Mouse (Mus musculus) heart, postnatal 14 days (tissue): Measurements from ENCODE around the gene Chrnb2. TPM values are rescaled to one million over a fixed set of nuclear protein-coding genes. Genes with fewer than 3 reads are reported as not detected.

Source experiments
- DNase-seq, 2 experiments: peaks; one replicate each; pipeline ENCODE4 v3.0.0; 2021 to 2022
- intact Hi-C: fragments of 180-260 bp; cut with DNase I; formaldehyde crosslinking; loops from one replicate; pipeline ENCODE4 v1.15.1; 2025
- total RNA-seq, 2 experiments: library from RNA; stranded (reverse); gene quantifications; 2 replicates each; pipeline ENCODE4 v1.2.3; 2021

The Chrnb2 gene
- total RNA-seq, 2 experiments from 2014 or later: 0.20 to 0.29 TPM

DNA sequence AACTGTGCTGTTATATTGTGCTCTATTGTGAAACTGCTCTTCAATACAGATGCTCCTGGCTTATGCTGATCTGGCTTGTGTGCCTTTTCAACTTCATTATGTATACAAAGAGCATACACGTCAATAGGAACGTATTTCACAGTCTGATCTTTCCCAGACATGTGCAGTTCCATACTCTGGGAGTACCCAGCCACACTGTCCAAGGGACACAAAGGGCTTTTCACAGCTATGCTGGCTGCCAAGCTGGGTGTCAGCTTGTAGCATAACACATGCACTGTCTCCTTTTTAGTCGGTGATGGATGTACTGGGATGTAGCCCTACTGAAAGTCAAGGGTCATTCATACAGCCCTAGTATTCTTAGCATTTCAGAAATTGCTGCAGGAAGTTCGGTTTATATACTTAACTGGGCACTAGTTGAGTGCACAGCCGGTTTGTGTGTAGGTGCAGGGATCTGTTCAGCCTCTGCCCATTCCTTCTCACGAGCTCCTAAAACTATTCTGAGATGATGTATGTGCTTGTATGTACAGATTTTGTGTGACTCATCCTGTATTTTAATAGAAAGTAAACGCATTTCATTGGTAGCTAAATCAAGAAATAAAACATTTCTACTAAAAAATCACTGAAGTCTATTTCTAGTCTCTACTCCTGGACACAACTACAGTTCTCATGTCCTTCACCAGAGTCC lies 40.9 kb downstream of the Chrnb2 start:
- intact Hi-C loops: no loop called here
- no peak for DNase-seq

DNA sequence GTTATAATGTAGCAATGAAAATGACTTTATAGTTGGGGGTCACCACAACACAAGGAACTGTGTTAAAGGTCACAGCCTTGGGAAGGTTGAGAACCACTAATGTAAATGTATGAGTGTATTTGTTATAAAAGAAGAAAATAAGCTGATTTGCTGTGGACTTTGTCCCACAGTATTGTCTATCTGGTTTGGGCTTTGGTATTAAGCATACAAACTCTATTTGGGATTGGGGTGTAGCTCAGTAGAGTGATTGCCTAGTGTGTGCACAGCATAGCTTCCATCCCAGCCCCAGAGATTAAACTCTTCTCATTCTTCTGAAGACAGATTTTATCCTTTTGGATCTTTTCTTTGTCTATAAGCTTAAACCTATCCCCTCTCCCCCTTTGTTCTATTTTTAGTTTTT lies 42.4 kb downstream of the Chrnb2 start:
- no peak for DNase-seq
- intact Hi-C loops: no loop called here

DNA sequence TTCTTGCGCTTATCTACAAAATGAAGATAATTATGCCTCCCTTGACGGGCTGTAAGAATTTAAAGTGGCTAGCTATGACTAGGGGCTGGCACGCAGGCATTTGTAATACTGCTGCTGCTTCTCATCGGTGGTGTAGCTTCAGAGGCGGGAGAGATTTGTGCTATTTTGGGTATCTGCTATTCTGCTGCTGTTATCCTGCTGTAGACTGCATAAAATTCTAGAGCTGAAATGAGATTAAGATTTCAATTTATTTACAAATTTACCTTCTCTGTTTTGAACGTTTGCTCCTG lies 48.5 kb downstream of the Chrnb2 start:
- intact Hi-C loops: loop anchor here (2.0 kb wide), 1 partner anchor 57 kb away; the partner anchor contains the start of gene Ube2q1
- DNase-seq: no peak

DNA sequence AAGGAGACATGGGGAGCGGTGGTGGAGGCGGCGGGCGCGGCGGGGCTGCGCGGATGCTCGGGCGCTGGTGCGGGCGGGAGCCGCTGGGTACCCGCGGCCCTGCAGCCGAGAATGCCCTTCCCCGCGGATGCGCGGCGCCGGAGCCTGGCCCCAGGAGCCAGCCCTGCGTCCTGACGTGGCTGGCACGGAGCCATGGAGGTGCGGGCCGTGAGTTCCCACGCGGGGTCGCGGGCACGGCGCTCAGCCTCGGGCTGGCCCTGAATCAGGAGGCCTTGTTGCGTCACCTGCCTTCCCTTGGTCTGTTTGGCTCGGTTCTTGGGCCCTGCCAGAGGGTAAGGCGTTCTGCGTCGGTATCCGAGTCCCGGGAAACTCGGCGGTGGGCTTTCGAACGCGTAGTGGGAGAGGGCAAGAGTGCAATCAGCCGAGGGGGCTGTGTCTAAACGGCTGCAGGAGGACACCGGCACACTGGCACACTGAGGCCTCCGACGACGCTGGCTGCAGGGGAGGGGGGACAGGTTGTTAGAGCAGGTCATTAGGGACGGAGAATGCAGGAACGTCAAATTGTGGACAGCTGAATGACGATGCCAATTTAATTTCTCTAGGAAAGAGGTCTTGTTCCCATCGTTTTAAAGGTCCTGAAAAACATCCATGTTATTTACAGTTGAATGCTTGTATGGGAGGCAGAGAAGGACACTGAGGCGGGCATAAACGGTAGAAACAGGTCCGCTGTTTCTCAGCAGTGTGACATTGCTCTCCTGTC lies 49.0 kb downstream of the Chrnb2 start:
- intact Hi-C loops: loop anchor here (2.0 kb wide), 1 partner anchor 57 kb away; the partner anchor contains the start of gene Ube2q1
- DNase-seq: peak; percentile 42 to 47

DNA sequence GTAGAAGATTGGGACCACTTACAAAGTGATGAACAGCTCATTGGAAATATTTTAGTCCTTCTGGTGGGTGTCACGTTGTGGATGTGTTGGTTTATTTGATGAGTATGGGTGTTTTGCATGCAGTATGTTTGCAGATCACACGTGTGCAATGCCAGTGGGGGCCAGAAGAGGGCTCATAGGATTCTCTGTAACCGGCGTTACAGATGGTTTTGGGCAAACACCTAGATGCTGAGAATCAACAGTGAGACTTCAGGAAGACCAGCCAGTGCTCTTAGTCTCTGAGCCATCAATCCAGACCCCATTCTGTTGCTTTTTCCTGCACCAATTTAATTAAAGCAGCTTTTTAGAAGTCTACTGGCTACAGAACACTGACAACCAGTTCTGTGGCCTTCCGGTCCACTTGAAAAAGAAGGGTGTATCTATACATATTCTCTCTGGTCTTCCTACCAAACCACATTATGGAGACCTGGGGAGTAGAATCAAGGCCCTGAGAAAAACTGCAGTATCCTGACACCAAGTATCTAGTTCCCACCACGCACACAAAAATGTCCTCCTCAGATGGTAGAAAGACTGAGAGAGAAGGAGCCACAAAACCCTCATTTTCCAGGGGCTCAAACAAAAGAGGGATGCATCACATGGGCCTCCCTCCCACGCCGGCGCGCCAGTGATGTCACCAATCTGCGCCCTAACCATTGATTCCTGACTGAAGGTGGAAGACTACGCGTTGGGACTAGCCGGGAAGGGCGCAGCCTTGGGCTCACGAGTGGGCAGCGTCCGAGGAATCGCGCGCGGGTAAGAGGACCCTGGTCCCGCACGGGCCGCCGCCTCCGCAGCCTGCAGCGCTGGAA lies 49.8 kb downstream of the Chrnb2 start, which contains the start of gene Adar:
TSS of gene Adar (plus strand) at position 664 of the 848 bp plus-strand sequence.
- intact Hi-C loops: loop anchor here (2.0 kb wide), 1 partner anchor 58 kb away; the partner anchor contains the start of gene Ube2q1
- DNase-seq: peak; percentile 60 to 82

DNA sequence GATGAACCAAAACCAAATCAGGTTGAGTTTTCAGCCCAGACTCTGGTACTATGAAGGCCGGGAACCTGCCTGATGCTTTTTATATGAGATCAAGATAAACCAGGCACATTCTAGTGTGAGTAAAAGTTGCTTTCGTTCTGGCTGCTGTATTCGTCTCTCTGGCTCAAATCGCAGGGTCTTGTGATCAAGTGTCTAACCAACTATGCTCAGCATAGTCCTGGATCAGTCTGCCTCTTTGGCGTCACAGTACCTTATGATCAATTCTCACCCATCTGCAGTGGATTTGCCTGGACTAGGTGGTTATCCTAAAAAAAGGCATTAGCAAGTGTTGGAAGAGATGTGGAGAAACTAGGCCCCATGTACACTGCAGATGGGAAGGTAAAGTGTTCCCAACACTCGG lies 60.4 kb downstream of the Chrnb2 start:
- no peak for DNase-seq
- intact Hi-C loops: no loop called here

DNA sequence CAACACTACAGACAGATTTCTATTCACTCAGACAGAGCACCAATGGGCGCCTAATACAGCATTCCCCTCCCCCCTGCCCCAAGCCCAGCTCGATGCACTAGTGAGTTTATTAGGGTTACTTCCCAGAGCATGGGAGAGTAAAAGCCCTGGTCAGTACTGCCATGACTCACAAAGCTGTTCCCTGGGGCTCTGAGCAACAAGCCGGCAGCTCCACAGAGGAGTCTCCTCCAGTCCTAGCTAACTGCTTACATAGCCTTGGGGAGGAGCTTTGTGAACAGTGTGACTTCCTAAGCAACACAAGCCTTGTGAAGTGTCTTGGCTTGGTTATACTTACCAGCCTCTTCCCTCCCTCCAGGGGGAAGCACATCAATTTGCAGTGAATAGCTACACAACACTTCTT lies 60.8 kb downstream of the Chrnb2 start:
- no peak for DNase-seq
- intact Hi-C loops: no loop called here

DNA sequence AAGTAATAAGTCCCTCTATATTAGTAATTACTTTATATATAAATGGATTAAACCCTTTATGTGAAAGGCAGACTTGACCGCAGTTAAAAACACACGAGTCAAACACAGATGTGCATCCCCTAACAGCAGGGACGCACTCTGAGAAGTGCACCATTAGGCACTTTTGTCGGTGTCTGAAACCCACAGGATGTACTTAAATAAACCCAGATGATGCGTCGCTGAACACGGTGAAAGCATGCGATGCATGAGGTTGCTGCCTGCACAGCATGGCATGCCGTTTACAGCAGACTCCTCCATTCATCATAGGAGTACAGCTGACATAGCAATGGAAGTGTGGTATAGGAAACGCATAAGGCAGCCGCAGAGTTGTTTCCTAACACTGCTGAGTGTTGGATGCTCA lies 64.0 kb downstream of the Chrnb2 start:
- intact Hi-C loops: no loop called here
- no peak for DNase-seq

DNA sequence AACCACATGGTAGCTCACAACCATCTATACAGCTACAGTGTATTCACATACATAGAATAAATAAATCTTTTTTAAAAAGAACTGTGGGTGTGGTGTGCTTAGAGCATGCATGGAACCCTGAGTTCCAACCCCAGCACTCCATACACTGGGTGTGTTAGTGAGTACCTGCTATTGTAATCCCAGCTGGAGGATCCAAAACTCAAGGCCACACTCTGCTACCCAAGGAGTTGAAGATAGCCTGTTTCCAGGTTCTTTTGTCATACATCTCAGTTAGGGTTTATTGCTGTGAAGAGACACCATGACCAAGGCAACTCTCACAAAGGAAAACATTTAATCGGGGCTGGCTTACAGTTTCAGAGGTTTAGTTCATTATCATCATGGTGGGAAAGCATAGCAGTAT lies 65.5 kb downstream of the Chrnb2 start:
- no peak for DNase-seq
- intact Hi-C loops: no loop called here

Other genes starting within 250 kb of the Chrnb2 start
- gene Kcnn3, start 244.5 kb downstream of the Chrnb2 start, total RNA-seq: 1 to 10 TPM; 4.0 to 6.5 TPM
- gene Adar, start 49.6 kb downstream of the Chrnb2 start, total RNA-seq: 10 to 100 TPM; 12.5 to 13.5 TPM
- gene Ube2q1, start 9.0 kb upstream of the Chrnb2 start, total RNA-seq: 10 to 100 TPM; 28.0 to 28.6 TPM
- gene She, start 66.7 kb upstream of the Chrnb2 start, total RNA-seq: 10 to 100 TPM; 18.1 TPM
- 1 to 10 TPM; 4.9 to 5.5 TPM for gene Il6ra, start 148.6 kb upstream of the Chrnb2 start, total RNA-seq
- 10 to 100 TPM; 39.5 to 45.4 TPM for gene Atp8b2, start 198.9 kb upstream of the Chrnb2 start, total RNA-seq
- 10 to 100 TPM; 41.7 to 48.2 TPM for gene Hax1, start 234.1 kb upstream of the Chrnb2 start, total RNA-seq